Mouse (Mus musculus) testis, adult 2 months (tissue): Measurements from ENCODE around the gene Tpk1. TPM values are rescaled to one million over a fixed set of nuclear protein-coding genes. Genes with fewer than 3 reads are reported as not detected.

ENCODE experiments used
- H3K27ac ChIP-seq: fragments of 200-500 bp; 2 replicates; pipeline ENCODE4 v1.5.1; 2012; ENCODE audit warnings: low read depth, low read length; ENCODE audit not compliant: control insufficient read depth, insufficient read depth
- H3K27me3 ChIP-seq: fragments of 200-500 bp; 2 replicates; pipeline ENCODE4 v1.6.1; 2012; ENCODE audit warnings: mild to moderate bottlenecking, low read length, moderate library complexity; ENCODE audit not compliant: control insufficient read depth, insufficient read depth
- H3K36me3 ChIP-seq: fragments of 200-500 bp; 2 replicates; pipeline ENCODE4 v1.6.1; 2012; ENCODE audit warnings: mild to moderate bottlenecking, low read length; ENCODE audit not compliant: control insufficient read depth, insufficient read depth
- H3K4me1 ChIP-seq: fragments of 200-500 bp; 2 replicates; pipeline ENCODE4 v1.6.1; 2012; ENCODE audit warnings: low read length; ENCODE audit not compliant: control insufficient read depth, insufficient read depth
- H3K4me3 ChIP-seq: fragments of 200-500 bp; 2 replicates; pipeline ENCODE4 v1.5.1; 2012; ENCODE audit warnings: low read depth, mild to moderate bottlenecking, low read length, moderate library complexity, mixed read lengths; ENCODE audit not compliant: control insufficient read depth
- CTCF ChIP-seq: fragments of 200-500 bp; IDR thresholded peaks from 2 replicates; pipeline ENCODE4 v1.5.1; 2012; ENCODE audit warnings: low read depth, mild to moderate bottlenecking, inconsistent platforms, low read length, moderate library complexity; ENCODE audit not compliant: control insufficient read depth, insufficient read depth, insufficient replicate concordance
- POLR2A ChIP-seq: fragments of 200-500 bp; IDR thresholded peaks from 2 replicates; pipeline ENCODE4 v1.6.1; 2012; ENCODE audit warnings: low read depth, mild to moderate bottlenecking, inconsistent platforms, low read length, moderate library complexity; ENCODE audit not compliant: control insufficient read depth
- polyA plus RNA-seq: library from polyadenylated mRNA; depleted of rRNA; stranded (reverse); fragments of >200 nt; gene quantifications from 2 replicates; pipeline ENCODE4 v1.2.3, GENCODE M21; 2012

The Tpk1 gene
- polyA plus RNA-seq, 1 experiment: 1.7 TPM

DNA sequence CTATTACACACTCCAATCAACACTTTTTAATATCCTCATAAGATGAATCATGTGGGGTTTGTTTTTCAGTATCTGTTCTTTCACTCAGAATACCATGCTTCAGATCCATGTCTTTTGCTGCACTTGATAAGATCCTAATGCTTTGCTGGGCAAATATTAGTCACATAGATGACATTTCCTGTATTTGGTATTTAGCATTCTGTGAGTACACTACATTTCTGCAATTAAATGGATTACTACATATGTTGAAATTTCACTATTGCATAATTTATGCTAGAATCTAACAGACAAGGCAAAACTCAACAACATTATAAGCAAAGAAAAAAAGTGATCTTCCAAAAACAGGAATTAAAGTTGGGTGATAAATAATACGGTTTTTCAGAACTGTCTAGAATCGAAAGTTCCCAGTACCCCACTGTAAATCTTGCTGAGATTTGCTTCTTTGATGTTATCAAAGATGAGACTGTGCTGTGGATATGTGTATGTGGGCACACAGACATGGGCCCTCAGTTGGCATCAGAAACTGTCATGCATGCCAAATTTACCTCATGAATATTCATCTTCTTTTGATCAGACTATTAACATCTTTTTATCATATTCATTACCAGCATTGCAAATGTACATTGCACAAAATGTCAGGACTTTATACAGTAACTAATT, 203.8 kb downstream of the Tpk1 start:
- Histone ChIP-seq H3K27ac (no peak overlapping the region), H3K4me3 (no peak overlapping the region), H3K36me3 (no peaks in the 10 kb centered on the region), H3K4me1 (no peaks in the 10 kb centered on the region), H3K27me3 (no peaks in the 10 kb centered on the region)
- no peak for TF ChIP-seq CTCF
- no peak for TF ChIP-seq POLR2A

DNA sequence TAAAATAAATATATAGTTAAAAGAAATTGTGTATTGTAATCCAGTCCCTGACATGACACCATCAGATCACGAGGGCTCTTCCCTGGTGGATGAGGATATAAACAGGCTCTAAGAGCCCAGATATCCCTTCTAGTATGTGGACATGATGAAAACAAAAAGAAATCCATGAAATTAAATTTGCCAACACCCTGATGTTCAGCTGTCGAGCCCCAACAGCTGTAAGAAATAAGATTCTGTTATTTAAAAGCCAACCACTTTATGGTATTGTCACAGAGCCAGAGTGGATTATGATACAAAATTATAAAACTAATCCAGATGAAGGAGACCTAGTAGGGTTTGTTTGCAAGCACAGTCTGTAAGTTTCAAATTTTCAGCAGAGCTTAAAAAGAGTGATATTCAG, 207.0 kb downstream of the Tpk1 start:
- H3K4me3 ChIP-seq: no peak overlapping the region
- no peak overlapping the region for H3K27ac ChIP-seq
- H3K4me1 ChIP-seq: no peaks in the 10 kb centered on the region
- TF ChIP-seq POLR2A (no peak), CTCF (no peak)
- H3K36me3 ChIP-seq: no peaks in the 10 kb centered on the region
- H3K27me3 ChIP-seq: no peaks in the 10 kb centered on the region

DNA sequence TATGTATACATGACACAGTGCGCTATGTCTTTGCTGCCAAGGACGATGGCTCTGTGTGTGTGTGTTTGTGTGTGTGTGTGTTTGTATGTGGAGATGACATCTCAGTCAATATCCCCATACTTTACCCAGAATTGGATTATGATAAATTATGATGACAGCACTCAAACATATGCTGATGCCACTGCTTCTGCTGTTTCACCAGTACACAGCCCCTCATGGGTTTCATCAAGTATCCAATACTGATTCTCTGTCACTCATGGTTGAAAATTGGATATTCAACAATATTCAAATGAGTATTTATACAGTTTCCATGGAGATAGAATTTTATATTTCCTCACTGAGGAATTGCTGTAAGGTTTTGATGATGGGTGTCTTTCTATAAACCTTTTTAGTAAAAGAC, 208.1 kb downstream of the Tpk1 start:
- Histone ChIP-seq H3K36me3 (no peaks in the 10 kb centered on the region), H3K27ac (no peak overlapping the region), H3K4me1 (no peaks in the 10 kb centered on the region), H3K27me3 (no peaks in the 10 kb centered on the region), H3K4me3 (no peak overlapping the region)
- TF ChIP-seq POLR2A: no peak
- no peak for TF ChIP-seq CTCF

DNA sequence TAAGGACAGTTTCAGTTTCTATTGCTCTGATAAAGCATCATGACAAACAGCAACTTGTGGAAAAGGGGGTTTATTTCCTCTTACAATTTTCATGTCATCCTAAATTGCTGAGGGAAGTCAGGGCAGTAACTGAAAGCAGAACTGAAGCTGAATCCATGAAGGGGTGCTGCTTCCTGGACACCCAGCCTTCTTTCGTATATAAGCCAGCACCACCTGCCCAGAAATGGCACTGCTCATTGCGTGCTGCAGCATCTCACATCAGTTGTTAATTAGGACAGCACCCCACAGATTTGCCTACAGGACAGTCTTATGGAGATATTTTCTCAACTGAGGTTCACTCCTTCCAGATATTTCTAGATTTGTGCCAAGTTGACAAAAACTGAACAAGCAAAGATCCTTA, 216.6 kb downstream of the Tpk1 start:
- no peaks in the 10 kb centered on the region for H3K27me3 ChIP-seq
- H3K4me3 ChIP-seq: no peak overlapping the region
- H3K27ac ChIP-seq: no peak overlapping the region
- H3K4me1 ChIP-seq: no peaks in the 10 kb centered on the region
- no peak for TF ChIP-seq POLR2A
- TF ChIP-seq CTCF: no peak
- no peaks in the 10 kb centered on the region for H3K36me3 ChIP-seq

DNA sequence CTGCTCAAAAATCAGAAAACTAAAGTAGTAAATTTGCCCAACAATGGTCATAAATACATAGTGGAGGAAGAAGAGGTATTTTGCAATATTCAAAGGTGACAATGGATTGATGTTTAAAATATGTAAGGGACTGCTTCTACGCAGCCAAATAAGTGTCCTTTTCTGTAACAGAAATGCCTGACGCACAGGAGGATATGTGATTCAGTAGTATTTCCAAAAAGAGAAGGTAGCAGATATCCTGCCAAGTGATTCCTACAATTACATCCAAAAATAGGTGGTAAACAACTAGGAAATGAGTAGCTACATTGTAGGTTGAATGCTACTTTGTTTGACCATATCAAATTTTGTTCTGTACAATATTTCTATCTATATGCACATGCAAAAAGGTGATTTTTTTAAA, 220.2 kb downstream of the Tpk1 start:
- no peaks in the 10 kb centered on the region for H3K36me3 ChIP-seq
- no peak overlapping the region for H3K27ac ChIP-seq
- TF ChIP-seq CTCF: no peak
- no peak for TF ChIP-seq POLR2A
- no peaks in the 10 kb centered on the region for H3K27me3 ChIP-seq
- H3K4me1 ChIP-seq: no peaks in the 10 kb centered on the region
- H3K4me3 ChIP-seq: no peak overlapping the region

DNA sequence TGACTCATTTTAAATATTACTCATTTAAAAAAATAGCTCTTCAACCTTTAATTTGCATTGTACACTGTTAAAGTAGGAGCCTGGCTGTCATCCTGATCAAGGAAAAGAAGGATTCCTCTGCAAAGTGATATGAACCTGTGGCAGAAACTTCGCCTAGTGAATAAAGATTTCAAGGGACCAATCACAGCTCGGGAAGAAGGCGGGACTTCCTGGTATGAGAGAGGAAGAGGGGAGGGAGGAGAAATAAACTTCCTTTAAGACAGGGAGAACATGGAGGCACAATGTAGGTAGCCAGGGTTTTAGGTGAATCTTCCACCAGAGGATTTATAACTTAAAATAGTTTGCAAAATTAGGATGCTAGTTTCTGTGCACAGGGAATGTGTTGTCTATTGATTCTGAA, 223.9 kb downstream of the Tpk1 start:
- no peak overlapping the region; the same call in 1 of the 2 replicates for H3K4me3 ChIP-seq
- H3K4me1 ChIP-seq: no peaks in the 10 kb centered on the region
- H3K36me3 ChIP-seq: no peaks in the 10 kb centered on the region
- H3K27ac ChIP-seq: no peak overlapping the region
- TF ChIP-seq CTCF: no peak
- no peak for TF ChIP-seq POLR2A
- H3K27me3 ChIP-seq: no peaks in the 10 kb centered on the region

DNA sequence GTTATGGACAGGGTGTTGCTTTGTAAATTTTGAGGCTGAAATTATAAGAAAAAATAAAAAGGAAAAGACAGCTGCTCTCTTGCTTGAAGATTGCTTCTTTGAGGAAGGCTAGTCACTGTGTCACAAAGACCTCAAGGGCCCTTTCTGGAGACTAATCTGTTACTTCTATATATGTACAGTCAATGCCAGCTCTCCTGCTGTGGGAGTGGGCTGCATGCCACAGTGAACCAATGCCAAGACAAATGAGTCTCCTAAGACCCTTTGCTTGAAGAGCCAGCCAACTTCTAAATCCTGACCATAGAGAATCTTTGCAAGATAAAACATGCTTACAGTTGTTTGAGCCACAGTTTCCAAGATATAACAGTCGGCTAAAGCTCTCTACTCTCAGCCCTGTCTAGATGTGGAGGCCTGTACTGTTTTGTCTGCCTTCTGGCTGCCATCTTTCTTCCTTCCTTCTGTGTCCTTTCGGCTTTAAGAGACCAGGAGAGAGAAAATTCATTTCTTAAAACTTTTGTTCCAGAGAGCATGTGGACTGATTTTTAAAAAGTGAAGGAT, 230.0 kb downstream of the Tpk1 start:
- H3K4me1 ChIP-seq: no peaks in the 10 kb centered on the region
- no peaks in the 10 kb centered on the region for H3K36me3 ChIP-seq
- TF ChIP-seq CTCF (no peak), POLR2A (no peak)
- H3K27me3 ChIP-seq: no peaks in the 10 kb centered on the region
- no peak overlapping the region for H3K27ac ChIP-seq
- H3K4me3 ChIP-seq: no peak overlapping the region

DNA sequence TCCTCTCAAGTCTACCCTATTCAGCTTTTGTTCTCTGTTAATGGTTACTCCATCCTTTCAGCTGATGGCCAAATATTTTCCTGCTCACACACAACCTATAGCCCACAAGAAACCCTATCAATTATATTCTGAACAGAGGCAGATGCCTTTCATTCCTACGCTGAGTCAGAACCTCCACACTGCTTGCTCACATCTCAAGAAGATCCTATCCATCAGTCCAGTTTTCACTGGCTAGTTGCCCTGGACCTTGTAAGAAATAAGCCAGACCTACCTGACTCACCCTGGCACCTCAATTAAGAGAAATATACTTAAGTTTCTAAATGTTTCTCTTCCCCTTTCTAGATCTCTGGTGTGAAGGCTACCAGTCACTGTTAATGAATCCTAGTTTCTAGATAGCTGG, 231.7 kb downstream of the Tpk1 start:
- no peaks in the 10 kb centered on the region for H3K36me3 ChIP-seq

More for the DNA sequence above, 231.7 kb downstream of the Tpk1 start:
- Histone ChIP-seq H3K4me1 (no peaks in the 10 kb centered on the region), H3K4me3 (no peak overlapping the region), H3K27ac (no peak overlapping the region), H3K27me3 (no peaks in the 10 kb centered on the region)
- no peak for TF ChIP-seq CTCF
- TF ChIP-seq POLR2A: no peak
